Mouse (Mus musculus) midbrain, embryonic 11.5 days (tissue): ENCODE data around the gene Btnl1. TPM values are rescaled to one million over a fixed set of nuclear protein-coding genes. Genes with fewer than 3 reads are reported as not detected.

Experiments
- ATAC-seq: fragments of 200-750 bp; cut with Nextera tagmentation; 2 replicates; pipeline ENCODE4 v1.8.0; 2017; ENCODE audit warnings: moderate TSS enrichment, moderate library complexity; ENCODE audit not compliant: low FRiP score
- DNase-seq: peaks from one replicate; pipeline ENCODE4 v3.0.0; 2015; ENCODE audit warnings: low spot score; ENCODE audit errors: missing footprints
- H3K27ac ChIP-seq: fragments of 300-500 bp; sonication (generic); 2 replicates; pipeline ENCODE4 v1.5.1; 2014; ENCODE audit warnings: low read depth, low read length
- H3K27me3 ChIP-seq: fragments of 300-500 bp; sonication (generic); 2 replicates; pipeline ENCODE4 v1.6.1; 2014; ENCODE audit warnings: mild to moderate bottlenecking, low read length, moderate library complexity, mixed read lengths; ENCODE audit not compliant: control insufficient read depth, insufficient read depth
- H3K36me3 ChIP-seq: fragments of 300-500 bp; sonication (generic); 2 replicates; pipeline ENCODE4 v1.6.1; 2014; ENCODE audit warnings: mild to moderate bottlenecking, low read length, moderate library complexity, mixed read lengths; ENCODE audit not compliant: control insufficient read depth, insufficient read depth
- H3K4me1 ChIP-seq: fragments of 300-500 bp; sonication (generic); 2 replicates; pipeline ENCODE4 v1.6.1; 2014; ENCODE audit warnings: low read length; ENCODE audit not compliant: control insufficient read depth, insufficient read depth
- H3K4me2 ChIP-seq: fragments of 300-500 bp; sonication (generic); 2 replicates; pipeline ENCODE4 v1.6.1; 2014; ENCODE audit warnings: mild to moderate bottlenecking, moderate library complexity
- H3K4me3 ChIP-seq: fragments of 300-500 bp; sonication (generic); 2 replicates; pipeline ENCODE4 v1.5.1; 2014; ENCODE audit warnings: low read depth, low read length
- H3K9ac ChIP-seq: fragments of 300-500 bp; sonication (generic); 2 replicates; pipeline ENCODE4 v1.6.1; 2014; ENCODE audit warnings: low read length
- H3K9me3 ChIP-seq: fragments of 300-500 bp; sonication (generic); 2 replicates; pipeline ENCODE4 v1.6.1; 2016; ENCODE audit warnings: low read length; ENCODE audit not compliant: control insufficient read depth
- WGBS: fragments of 180-500 bp; shearing (Covaris S2); extraction: QIAGEN DNeasy Blood & Tissue Kit; methylation state at CpG from one replicate; pipeline ENCODE4 v1.1.7; 2014; 5-methylcytosine and 5-hydroxymethylcytosine counted together
- polyA plus RNA-seq: library from polyadenylated mRNA; unstranded; fragments of >200 nt; fragmentation: Nextera tagmentation; extraction: Ambion mirVana; gene quantifications from 2 replicates; pipeline ENCODE4 v1.2.1, GENCODE M21; 2014

Gene Btnl1
- polyA plus RNA-seq, 1 experiment from 2014 or later = not detected

DNA sequence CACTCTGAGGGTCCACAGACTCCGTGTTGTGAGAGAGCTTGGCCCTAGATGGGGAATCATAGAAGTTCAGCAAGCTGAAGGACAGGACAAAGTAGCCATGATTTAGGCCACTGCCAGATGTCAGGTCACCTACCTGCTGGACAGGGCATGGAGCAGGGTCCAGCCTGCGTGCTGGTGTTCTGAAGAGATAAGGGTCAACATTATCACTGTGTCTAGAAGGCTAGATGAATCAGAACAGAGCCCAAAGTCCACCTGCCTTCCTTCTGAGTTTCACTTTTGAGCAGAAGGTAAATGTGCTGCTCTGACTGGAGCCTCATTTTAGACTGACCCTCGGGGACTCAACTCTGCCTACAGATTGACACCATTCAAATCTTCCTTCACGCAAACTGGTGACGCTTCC lies 22.4 kb upstream of the Btnl1 start, which contains the start of gene Btnl2:
Btnl2 (plus strand) TSS at position 284 of the 400 bp plus-strand sequence.
- Histone ChIP-seq H3K4me1 (no peaks in the 10 kb centered on the region), H3K27ac (no peak within 1 kb of the TSS), H3K9me3 (no peaks in the 10 kb centered on the region), H3K27me3 (no peaks in the 10 kb centered on the region), H3K4me3 (no peak within 1 kb of the TSS), H3K36me3 (no peaks in the 10 kb centered on the region), H3K4me2 (no peak within 1 kb of the TSS), H3K9ac (no peak within 1 kb of the TSS)
- DNase-seq (no peak), ATAC-seq (no peak)
- WGBS = 92% methylated on average over 5 of the region's 5 CpGs

- Histone ChIP-seq H3K9me3 (no peaks in the 10 kb centered on the region), H3K27me3 (no peaks in the 10 kb centered on the region), H3K4me3 (no peak overlapping the region), H3K9ac (no peak overlapping the region), H3K4me1 (no peaks in the 10 kb centered on the region), H3K36me3 (no peaks in the 10 kb centered on the region), H3K27ac (no peak overlapping the region), H3K4me2 (no peak overlapping the region)
- WGBS = 95% methylated on average over 1 of the region's 1 CpGs
- ATAC-seq = no peak
- no peak for DNase-seq
These were observed 22.0 kb upstream of the Btnl1 start for GRCm38 (mm10) chr17:34354940-34355339.

GRCm38 (mm10) chr17:34362954-34363546 lies 13.9 kb upstream of the Btnl1 start:
- H3K4me1 ChIP-seq = no peaks in the 10 kb centered on the region
- H3K27ac ChIP-seq = no peak overlapping the region
- H3K4me3 ChIP-seq = no peak overlapping the region
- H3K9ac ChIP-seq = no peak overlapping the region
- WGBS = 85% methylated on average over 15 of the region's 15 CpGs
- H3K36me3 ChIP-seq = no peaks in the 10 kb centered on the region
- H3K4me2 ChIP-seq = no peak overlapping the region
- H3K9me3 ChIP-seq = no peaks in the 10 kb centered on the region
- no peaks in the 10 kb centered on the region for H3K27me3 ChIP-seq
- no peak for ATAC-seq
- DNase-seq = no peak

GRCm38 (mm10) chr17:34363676-34364310 lies 13.1 kb upstream of the Btnl1 start:
- no peaks in the 10 kb centered on the region for H3K36me3 ChIP-seq
- H3K27ac ChIP-seq = no peak overlapping the region
- WGBS = 81% methylated on average over 3 of the region's 3 CpGs
- ATAC-seq (no peak), DNase-seq (no peak)
- H3K9ac ChIP-seq = no peak overlapping the region
- no peaks in the 10 kb centered on the region for H3K4me1 ChIP-seq
- no peaks in the 10 kb centered on the region for H3K27me3 ChIP-seq
- no peak overlapping the region for H3K4me3 ChIP-seq
- H3K9me3 ChIP-seq = no peaks in the 10 kb centered on the region
- H3K4me2 ChIP-seq = no peak overlapping the region

- Histone ChIP-seq H3K9me3 (no peaks in the 10 kb centered on the region), H3K36me3 (no peaks in the 10 kb centered on the region), H3K27me3 (no peaks in the 10 kb centered on the region), H3K4me3 (no peak overlapping the region), H3K4me1 (no peaks in the 10 kb centered on the region), H3K4me2 (no peak overlapping the region), H3K9ac (no peak overlapping the region), H3K27ac (no peak overlapping the region)
- DNase-seq (no peak), ATAC-seq (no peak)
- WGBS = 74% methylated on average over 10 of the region's 10 CpGs
These were observed 11.9 kb upstream of the Btnl1 start for GRCm38 (mm10) chr17:34365031-34365430.

DNA sequence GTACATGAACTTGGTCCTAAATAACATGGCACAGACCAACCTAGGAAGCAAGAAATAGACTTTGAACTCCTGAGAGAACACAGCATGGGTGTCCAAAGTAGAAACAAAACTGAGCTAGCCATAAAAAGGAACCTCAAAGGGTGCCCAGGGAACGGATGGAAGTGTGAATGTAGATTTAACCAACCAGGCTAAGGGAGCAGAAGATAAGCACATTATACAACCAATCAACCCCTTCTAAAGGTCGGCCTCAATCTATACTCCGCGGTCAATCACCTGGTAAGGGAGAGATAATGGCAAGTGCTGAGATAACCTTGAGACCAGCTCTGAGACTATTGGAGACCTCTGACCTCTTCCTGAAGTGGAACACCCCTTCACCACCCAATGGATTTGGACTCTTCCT lies 6.4 kb upstream of the Btnl1 start:
- no peaks in the 10 kb centered on the region for H3K36me3 ChIP-seq
- H3K9ac ChIP-seq = no peak overlapping the region
- H3K4me3 ChIP-seq = no peak overlapping the region
- H3K27ac ChIP-seq = no peak overlapping the region
- H3K4me2 ChIP-seq = no peak overlapping the region
- no peak for DNase-seq
- H3K9me3 ChIP-seq = no peaks in the 10 kb centered on the region
- 86% methylated on average over 4 of the region's 4 CpGs for WGBS
- ATAC-seq = no peak
- H3K4me1 ChIP-seq = no peaks in the 10 kb centered on the region
- H3K27me3 ChIP-seq = no peaks in the 10 kb centered on the region

GRCm38 (mm10) chr17:34373055-34373709 lies 3.8 kb upstream of the Btnl1 start:
- Histone ChIP-seq H3K4me2 (no peak overlapping the region), H3K4me1 (no peaks in the 10 kb centered on the region), H3K9me3 (no peaks in the 10 kb centered on the region), H3K27ac (no peak overlapping the region), H3K9ac (no peak overlapping the region), H3K27me3 (no peaks in the 10 kb centered on the region), H3K4me3 (no peak overlapping the region), H3K36me3 (no peaks in the 10 kb centered on the region)
- no peak for DNase-seq
- no peak for ATAC-seq
- WGBS = 87% methylated on average over 6 of the region's 6 CpGs

DNA sequence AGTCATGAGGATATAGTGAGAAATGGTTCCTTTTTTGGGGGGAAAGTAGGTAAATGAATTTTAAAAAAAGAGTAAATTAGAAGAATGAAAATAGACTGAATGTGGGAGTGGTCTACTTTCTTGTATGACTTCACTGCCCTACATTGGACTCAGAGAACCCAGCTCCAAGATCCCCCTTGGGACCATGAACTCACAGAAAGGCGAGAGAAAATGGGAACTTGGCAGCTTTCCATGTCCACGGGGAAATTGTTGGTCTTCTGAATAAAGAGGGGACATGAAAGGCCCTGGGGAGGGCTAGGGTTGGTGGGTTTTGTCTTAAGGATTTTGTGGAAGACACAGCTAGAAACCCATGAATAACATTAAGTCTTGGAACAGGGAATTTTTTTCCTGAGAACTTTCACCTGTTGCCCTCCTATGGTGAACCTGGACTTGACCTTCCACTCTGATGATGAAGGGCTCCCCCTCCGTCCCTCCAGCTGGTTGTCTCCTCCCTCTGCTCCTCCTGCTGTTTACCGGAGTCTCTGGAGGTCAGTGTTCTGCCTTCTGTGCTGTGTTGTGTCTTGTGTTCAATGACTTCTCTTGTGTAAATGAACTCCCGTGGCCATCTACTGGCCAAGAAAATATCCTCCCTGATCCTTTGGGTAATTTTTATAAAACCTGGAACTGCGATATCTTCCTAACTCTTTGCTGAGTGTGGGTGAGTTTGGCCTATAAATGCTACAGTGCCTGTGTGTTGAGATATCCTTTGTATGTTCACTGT lies 698 bp downstream of the Btnl1 start:
- Histone ChIP-seq H3K4me2 (no peak overlapping the region), H3K9ac (no peak overlapping the region), H3K27ac (no peak overlapping the region), H3K27me3 (no peaks in the 10 kb centered on the region), H3K9me3 (no peaks in the 10 kb centered on the region), H3K4me1 (no peaks in the 10 kb centered on the region), H3K36me3 (no peaks in the 10 kb centered on the region), H3K4me3 (no peak overlapping the region)
- ATAC-seq (no peak), DNase-seq (no peak)
- WGBS = 68% methylated on average over 6 of the region's 6 CpGs

GRCm38 (mm10) chr17:34378716-34379115 lies 1.8 kb downstream of the Btnl1 start:
- 75% methylated on average over 2 of the region's 2 CpGs for WGBS
- DNase-seq (no peak), ATAC-seq (no peak)
- Histone ChIP-seq H3K27ac (no peak overlapping the region), H3K4me3 (no peak overlapping the region), H3K9ac (no peak overlapping the region), H3K27me3 (no peaks in the 10 kb centered on the region), H3K4me1 (no peaks in the 10 kb centered on the region), H3K4me2 (no peak overlapping the region), H3K36me3 (no peaks in the 10 kb centered on the region), H3K9me3 (no peaks in the 10 kb centered on the region)
